Mouse (Mus musculus) CD8-positive naive resting alpha-beta T cell, adult 2 months (primary cell): ENCODE measurements around the gene Grik5.
A peak's percentile ranks its signal among the peaks of the same experiment; 100 is the strongest.

Experiments used
- DNase-seq, 2 experiments: peaks; one replicate each; pipeline ENCODE4 v3.0.0; 2022; ENCODE audit warnings: low read depth in 2 of 2, low spot score in 2 of 2

Gene Grik5

GRCm38 (mm10) chr7:24993081-24993480 lies 79.1 kb downstream of the Grik5 start:
- no peak for DNase-seq

- no peak for DNase-seq
These were observed 81.7 kb downstream of the Grik5 start for GRCm38 (mm10) chr7:24990478-24990877.

GRCm38 (mm10) chr7:24987941-24988340 lies 84.2 kb downstream of the Grik5 start:
- no peak for DNase-seq

GRCm38 (mm10) chr7:24985799-24986198 lies 86.3 kb downstream of the Grik5 start:
- DNase-seq = no peak

GRCm38 (mm10) chr7:24984307-24984706 lies 87.8 kb downstream of the Grik5 start:
- DNase-seq = no peak

- no peak for DNase-seq
These were observed 88.8 kb downstream of the Grik5 start for GRCm38 (mm10) chr7:24983396-24983795.

GRCm38 (mm10) chr7:24980439-24980838 lies 91.7 kb downstream of the Grik5 start:
- DNase-seq = no peak

- DNase-seq = no peak
These were observed 93.4 kb downstream of the Grik5 start for GRCm38 (mm10) chr7:24978781-24979180.

GRCm38 (mm10) chr7:24974893-24975595 lies 97.1 kb downstream of the Grik5 start:
- peak; percentile 27 to 44 for DNase-seq

- no peak for DNase-seq
These were observed 98.2 kb downstream of the Grik5 start for GRCm38 (mm10) chr7:24973902-24974301.

- no peak for DNase-seq
These were observed 98.9 kb downstream of the Grik5 start for GRCm38 (mm10) chr7:24973208-24973607.

- peak; percentile 78 to 81 for DNase-seq
These were observed 99.9 kb downstream of the Grik5 start, which contains the start of gene Rabac1 for GRCm38 (mm10) chr7:24971972-24972893. Gene Rabac1 (minus strand): TSS chr7:24972754.

- no peak for DNase-seq
These were observed 100.7 kb downstream of the Grik5 start for GRCm38 (mm10) chr7:24971261-24971971.

GRCm38 (mm10) chr7:24970341-24970740 lies 101.8 kb downstream of the Grik5 start:
- DNase-seq = no peak

- DNase-seq = no peak
These were observed 102.3 kb downstream of the Grik5 start for GRCm38 (mm10) chr7:24969805-24970204.

GRCm38 (mm10) chr7:24968463-24968862 lies 103.7 kb downstream of the Grik5 start:
- DNase-seq = no peak

- DNase-seq = no peak
These were observed 104.2 kb downstream of the Grik5 start for GRCm38 (mm10) chr7:24967966-24968365.

GRCm38 (mm10) chr7:24964897-24965535 lies 107.1 kb downstream of the Grik5 start:
- peak; percentile 75 to 86 for DNase-seq

GRCm38 (mm10) chr7:24964288-24964687 lies 107.9 kb downstream of the Grik5 start:
- DNase-seq = no peak
